In the genomic region with DNA sequence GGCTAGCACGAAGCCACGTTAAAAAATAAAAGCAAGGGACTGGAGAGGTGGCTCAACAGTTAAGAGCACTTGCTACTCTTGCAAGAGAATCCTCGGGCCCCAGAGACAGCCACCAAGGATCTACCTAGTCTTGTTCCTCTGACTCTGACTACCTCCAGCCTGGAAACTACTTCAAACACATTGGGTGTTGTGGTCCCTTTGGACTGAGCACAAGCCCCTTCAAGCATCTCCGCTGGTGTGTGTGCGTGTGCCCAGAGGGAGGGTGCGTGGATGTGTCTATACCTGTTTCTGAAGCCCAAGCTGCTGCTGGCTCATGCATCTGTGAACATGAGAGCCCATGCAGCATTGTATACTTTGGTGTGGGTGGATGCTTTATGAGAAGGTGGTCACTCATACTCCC, we compare ENCODE assay signal across 30 mouse cellular contexts. TPM values are rescaled to one million over a fixed set of nuclear protein-coding genes. Genes with fewer than 3 reads are reported as not detected.
"Had no signal": no experiment of that assay in that cellular context is flagged by ENCODE, and none has a peak within 500 bp of the region (broad histone marks: within the 10 kb centered on the region; RNA-seq: fewer than 3 reads in every experiment).

No protein-coding gene starts in this region.

- H3K4me3 ChIP-seq: embryonic facial prominence, embryonic 10.5 days; embryonic facial prominence, embryonic 12.5 days; embryonic facial prominence, embryonic 13.5 days; embryonic facial prominence, embryonic 15.5 days; erythroblast, embryonic 14.5 days; forebrain, embryonic 10.5 days; forebrain, embryonic 12.5 days; forebrain, embryonic 13.5 days; forebrain, embryonic 15.5 days; gastrocnemius, adult 2 months; heart, adult 2 months had no signal

- H3K9ac ChIP-seq: embryonic facial prominence, embryonic 12.5 days; embryonic facial prominence, embryonic 13.5 days; embryonic facial prominence, embryonic 15.5 days; forebrain, embryonic 12.5 days; forebrain, embryonic 13.5 days; forebrain, embryonic 15.5 days; forebrain, postnatal 0 days had no signal

- H3K4me2 ChIP-seq: embryonic facial prominence, embryonic 12.5 days; embryonic facial prominence, embryonic 13.5 days; embryonic facial prominence, embryonic 15.5 days; forebrain, embryonic 12.5 days; forebrain, embryonic 13.5 days; forebrain, embryonic 15.5 days had no signal

- ATAC-seq: forebrain, embryonic 13.5 days; forebrain, embryonic 14.5 days; forebrain, embryonic 15.5 days; forebrain, embryonic 16.5 days; forebrain, postnatal 0 days had no signal

- H3K27ac ChIP-seq: embryonic facial prominence, embryonic 10.5 days; embryonic facial prominence, embryonic 12.5 days; embryonic facial prominence, embryonic 13.5 days; embryonic facial prominence, embryonic 15.5 days; forebrain, embryonic 10.5 days; forebrain, embryonic 12.5 days; forebrain, embryonic 13.5 days; forebrain, embryonic 15.5 days; gastrocnemius, adult 2 months; heart, adult 2 months had no signal

- DNase-seq: cerebellum, adult 8-10 months; cerebellum, adult 9-10 months; cerebellum, adult 9-11 months; cerebellum, postnatal 10 days; cerebellum, postnatal 14 days; cerebellum, postnatal 25 days; cerebellum, postnatal 36 days; embryo, embryonic 11 days; forebrain, postnatal 0 days; gastrocnemius, adult 2 months; gastrocnemius, postnatal 10 days; gastrocnemius, postnatal 14 days; gastrocnemius, postnatal 25 days; gastrocnemius, postnatal 36 days; heart, adult 11 months; heart, adult 18-20 months; heart, adult 2 months had no signal

- H3K9me3 ChIP-seq: embryonic facial prominence, embryonic 10.5 days; embryonic facial prominence, embryonic 12.5 days; embryonic facial prominence, embryonic 13.5 days; embryonic facial prominence, embryonic 15.5 days; forebrain, embryonic 10.5 days; forebrain, embryonic 12.5 days; forebrain, embryonic 13.5 days; forebrain, embryonic 15.5 days had no signal

RNA-seq across cellular contexts. Expression of a gene that starts 19.4 kb away (rescaled TPM):
- total RNA-seq: common myeloid progenitor, adult 5-6 weeks; granulocyte monocyte progenitor cell, adult 5-6 weeks had no signal
